Mouse (Mus musculus): Measurements from ENCODE around the gene Zdhhc4. TPM values are rescaled to one million over a fixed set of nuclear protein-coding genes. Genes with fewer than 3 reads are reported as not detected.
A peak's percentile ranks its signal among the peaks of the same experiment; 100 is the strongest.

Zdhhc4 gene
- total RNA-seq, 1 experiment from 2014 or later: 39.5 TPM

- no peak for ATAC-seq (replicated peaks in 1 of 2; ENCODE audit: insufficient read depth in 1 of 2, low FRiP score in 2 of 2, low TSS enrichment in 1 of 2, low read depth in 1 of 2, poor library complexity in 2 of 2, severe bottlenecking in 2 of 2)
Observed at GRCm38 (mm10) chr5:143294862-143295261, 34.2 kb downstream of the Zdhhc4 start.

DNA sequence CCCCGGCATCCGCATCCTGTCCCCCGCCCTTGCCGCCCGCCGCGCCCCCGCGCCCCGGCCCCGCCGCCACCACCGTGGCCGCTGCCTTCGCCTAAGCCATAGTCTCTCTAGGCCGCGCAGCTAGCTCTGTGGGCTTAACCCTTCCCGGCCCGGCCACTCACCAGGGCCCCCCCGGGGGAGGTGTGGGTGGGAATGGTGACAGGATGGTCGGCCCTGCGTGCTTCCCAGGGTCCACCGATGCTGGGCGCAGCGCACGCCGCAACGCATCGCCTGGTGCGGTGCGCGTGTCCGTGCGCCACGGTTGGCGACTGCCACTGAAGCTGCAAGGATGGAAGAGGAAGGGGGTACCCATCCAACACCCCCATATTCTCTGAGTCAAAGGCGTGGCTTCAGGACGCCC lies 35.7 kb downstream of the Zdhhc4 start, which contains the start of gene Zfp853:
Gene Zfp853 (minus strand): TSS at position 220 of the 400 bp plus-strand sequence.
- no peak for ATAC-seq (replicated peaks in 1 of 2; ENCODE audit: insufficient read depth in 1 of 2, low FRiP score in 2 of 2, low TSS enrichment in 1 of 2, low read depth in 1 of 2, poor library complexity in 2 of 2, severe bottlenecking in 2 of 2)

- no peak for ATAC-seq (replicated peaks in 1 of 2; ENCODE audit: insufficient read depth in 1 of 2, low FRiP score in 2 of 2, low TSS enrichment in 1 of 2, low read depth in 1 of 2, poor library complexity in 2 of 2, severe bottlenecking in 2 of 2)
Observed at GRCm38 (mm10) chr5:143292879-143293278, 36.2 kb downstream of the Zdhhc4 start.

- no peak for ATAC-seq (replicated peaks in 1 of 2; ENCODE audit: insufficient read depth in 1 of 2, low FRiP score in 2 of 2, low TSS enrichment in 1 of 2, low read depth in 1 of 2, poor library complexity in 2 of 2, severe bottlenecking in 2 of 2)
Observed at GRCm38 (mm10) chr5:143289299-143289698, 39.8 kb downstream of the Zdhhc4 start.

DNA sequence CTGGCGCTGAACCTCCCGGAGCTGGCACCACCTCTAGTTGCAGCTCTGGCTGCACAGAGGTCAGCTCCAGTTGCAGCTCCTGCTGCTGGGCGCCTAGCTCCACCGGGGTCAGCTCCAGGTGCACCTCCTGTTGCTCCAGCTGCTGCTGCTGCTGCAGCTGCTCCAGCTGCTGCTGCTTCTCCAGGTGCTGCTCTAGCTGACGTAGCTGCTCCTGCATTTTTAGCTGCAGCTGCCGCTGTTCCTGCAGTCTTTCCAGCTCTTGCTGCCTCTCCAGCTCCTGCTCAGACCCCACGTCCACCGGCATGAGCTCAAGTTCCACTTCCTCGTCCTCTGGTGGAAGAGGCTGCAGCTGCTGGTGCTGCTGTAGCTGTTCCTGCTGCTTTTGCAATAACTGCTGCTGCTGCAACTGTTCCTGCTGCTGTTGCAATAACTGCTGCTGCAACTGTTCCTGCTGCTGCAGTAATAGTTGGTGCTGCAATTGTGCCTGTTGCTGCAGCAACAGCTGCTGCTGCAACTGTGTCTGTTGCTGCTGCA lies 40.6 kb downstream of the Zdhhc4 start:
- ATAC-seq (replicated peaks in 1 of 2; ENCODE audit: insufficient read depth in 1 of 2, low FRiP score in 2 of 2, low TSS enrichment in 1 of 2, low read depth in 1 of 2, poor library complexity in 2 of 2, severe bottlenecking in 2 of 2): peak in 1 of 2 experiments; percentile 33; a peak in 1 of 4 replicates

DNA sequence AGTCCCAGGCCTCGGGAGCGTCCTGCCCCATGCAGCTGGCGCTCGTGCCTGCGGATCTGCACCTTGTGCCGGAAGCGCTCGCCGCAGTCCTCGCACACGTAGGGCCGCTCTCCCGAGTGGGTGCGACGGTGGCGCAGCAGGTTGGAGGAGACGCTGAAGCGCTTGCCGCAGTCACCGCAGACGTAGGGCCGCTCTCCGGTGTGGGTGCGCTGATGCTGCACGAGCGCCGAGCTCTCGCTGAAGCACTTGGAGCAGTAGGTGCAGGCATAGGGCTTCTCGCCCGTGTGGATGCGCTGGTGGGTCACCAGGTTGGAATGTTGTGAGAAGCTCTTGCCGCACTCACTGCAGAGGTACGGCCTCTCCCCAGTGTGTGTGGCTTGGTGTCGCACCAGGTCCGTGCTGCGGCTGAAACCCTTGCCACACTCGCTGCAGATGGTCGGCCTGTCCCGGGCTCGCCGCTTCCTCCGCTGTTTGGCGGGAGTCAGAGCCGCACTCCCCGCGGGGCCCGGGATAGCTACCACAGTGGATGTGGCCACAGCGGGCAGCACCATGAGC lies 41.2 kb downstream of the Zdhhc4 start:
- ATAC-seq (replicated peaks in 1 of 2; ENCODE audit: insufficient read depth in 1 of 2, low FRiP score in 2 of 2, low TSS enrichment in 1 of 2, low read depth in 1 of 2, poor library complexity in 2 of 2, severe bottlenecking in 2 of 2): peak; percentile 52 to 53; a peak in 3 of 4 replicates

DNA sequence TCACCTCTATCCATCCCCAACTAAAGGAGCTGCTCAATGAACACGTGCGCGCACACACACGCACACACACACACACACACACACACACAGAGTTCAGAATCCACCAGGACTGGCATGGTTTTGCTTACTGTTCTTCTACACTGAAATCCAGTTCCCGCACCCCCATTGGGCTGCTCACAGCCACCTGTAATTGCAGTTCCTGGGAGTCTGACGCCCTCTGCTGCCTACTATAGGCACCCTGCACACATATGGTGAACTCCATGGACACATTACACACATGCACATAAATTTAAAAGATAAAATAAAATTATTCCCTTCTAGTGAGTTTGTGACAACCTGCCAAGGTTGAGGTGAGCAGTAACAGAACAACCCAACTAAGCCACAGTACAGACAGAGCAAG lies 44.3 kb downstream of the Zdhhc4 start:
- no peak for ATAC-seq (replicated peaks in 1 of 2; ENCODE audit: insufficient read depth in 1 of 2, low FRiP score in 2 of 2, low TSS enrichment in 1 of 2, low read depth in 1 of 2, poor library complexity in 2 of 2, severe bottlenecking in 2 of 2)

GRCm38 (mm10) chr5:143279247-143279646 lies 49.8 kb downstream of the Zdhhc4 start:
- no peak for ATAC-seq (replicated peaks in 1 of 2; ENCODE audit: insufficient read depth in 1 of 2, low FRiP score in 2 of 2, low TSS enrichment in 1 of 2, low read depth in 1 of 2, poor library complexity in 2 of 2, severe bottlenecking in 2 of 2)

DNA sequence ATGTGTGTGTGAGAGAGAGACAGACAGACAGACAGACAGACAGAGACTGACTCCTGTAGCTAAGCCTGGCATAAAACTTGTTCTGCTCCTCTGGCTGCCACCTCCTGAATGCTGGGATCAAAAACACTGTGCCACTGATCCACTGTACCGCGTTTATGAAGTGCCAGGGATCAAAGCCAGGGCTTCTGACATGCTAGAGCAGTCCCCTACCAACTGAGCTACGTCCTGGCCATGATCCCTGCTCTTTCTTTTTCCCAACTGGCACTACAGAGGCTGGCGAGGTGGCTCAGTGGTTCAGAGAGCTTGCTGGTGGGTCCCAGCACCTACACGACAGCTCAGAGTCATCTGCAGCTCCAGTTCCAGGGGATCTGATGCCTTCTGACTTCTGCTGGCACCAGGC lies 53.3 kb downstream of the Zdhhc4 start:
- no peak for ATAC-seq (replicated peaks in 1 of 2; ENCODE audit: insufficient read depth in 1 of 2, low FRiP score in 2 of 2, low TSS enrichment in 1 of 2, low read depth in 1 of 2, poor library complexity in 2 of 2, severe bottlenecking in 2 of 2)

DNA sequence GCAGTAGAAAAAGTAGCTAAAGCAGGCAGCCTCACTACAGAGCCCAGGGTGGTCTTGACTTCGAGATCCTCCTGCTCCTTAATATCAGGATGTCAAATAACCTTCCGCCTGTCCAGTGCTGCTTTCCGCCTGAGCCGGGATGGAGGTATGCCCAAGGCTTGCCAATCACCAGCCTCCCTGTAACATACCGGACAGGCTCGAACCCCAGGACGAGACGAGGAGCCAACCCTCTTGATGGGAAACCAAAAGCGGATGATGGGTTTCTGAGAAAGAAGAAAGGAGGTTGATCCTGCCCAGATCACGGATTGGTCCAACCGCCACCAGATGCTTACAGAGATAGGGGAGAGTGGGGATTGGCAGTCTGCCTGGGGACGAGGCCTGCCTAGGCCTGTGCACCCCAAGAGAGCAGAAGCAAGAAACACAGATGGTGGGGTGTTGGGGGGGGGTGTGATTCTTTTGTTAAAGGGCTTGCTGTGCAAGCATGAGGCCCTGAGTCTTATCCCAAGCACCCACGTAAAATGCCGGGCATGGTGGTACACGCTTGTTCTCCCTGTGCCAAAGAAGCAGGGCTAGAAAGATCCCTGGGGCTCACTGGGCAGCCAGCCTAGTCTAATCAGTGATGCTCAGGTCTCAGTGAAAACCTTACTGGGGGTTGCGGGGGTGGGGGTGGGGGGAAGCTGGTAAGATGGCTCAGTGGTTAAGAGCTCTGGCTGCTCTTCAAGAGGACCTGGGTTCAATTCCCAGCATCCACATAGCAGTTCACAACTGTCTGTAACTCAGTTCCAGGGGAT lies 56.3 kb downstream of the Zdhhc4 start:
- ATAC-seq (replicated peaks in 1 of 2; ENCODE audit: insufficient read depth in 1 of 2, low FRiP score in 2 of 2, low TSS enrichment in 1 of 2, low read depth in 1 of 2, poor library complexity in 2 of 2, severe bottlenecking in 2 of 2): peak; percentile 62 to 77

GRCm38 (mm10) chr5:143272108-143272507 lies 56.9 kb downstream of the Zdhhc4 start:
- ATAC-seq (replicated peaks in 1 of 2; ENCODE audit: insufficient read depth in 1 of 2, low FRiP score in 2 of 2, low TSS enrichment in 1 of 2, low read depth in 1 of 2, poor library complexity in 2 of 2, severe bottlenecking in 2 of 2): peak; percentile 1 to 23; a peak in 1 of 4 replicates

- ATAC-seq (replicated peaks in 1 of 2; ENCODE audit: insufficient read depth in 1 of 2, low FRiP score in 2 of 2, low TSS enrichment in 1 of 2, low read depth in 1 of 2, poor library complexity in 2 of 2, severe bottlenecking in 2 of 2): no peak
Observed at GRCm38 (mm10) chr5:143271642-143272041, 57.4 kb downstream of the Zdhhc4 start.

DNA sequence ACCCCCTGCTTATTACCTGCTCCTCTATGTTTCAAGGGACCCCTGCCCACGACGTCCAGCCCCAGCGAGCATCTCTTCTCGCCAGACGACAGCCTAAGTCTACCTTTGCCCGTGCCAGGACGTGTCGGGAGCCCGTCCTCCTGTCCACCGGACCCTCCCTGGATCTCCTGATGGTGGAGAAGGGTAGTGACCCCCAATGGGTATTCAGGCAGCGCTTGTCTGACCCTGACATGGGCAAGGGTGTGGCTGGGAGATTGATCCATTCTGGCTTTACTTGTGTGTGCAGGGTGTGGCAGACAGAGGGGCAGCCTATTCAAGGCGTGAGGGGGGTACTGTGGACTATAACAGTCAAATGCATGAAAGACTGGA lies 58.9 kb downstream of the Zdhhc4 start:
- ATAC-seq (replicated peaks in 1 of 2; ENCODE audit: insufficient read depth in 1 of 2, low FRiP score in 2 of 2, low TSS enrichment in 1 of 2, low read depth in 1 of 2, poor library complexity in 2 of 2, severe bottlenecking in 2 of 2): no peak

- peak; percentile 36 to 39; a peak in 3 of 4 replicates for ATAC-seq (replicated peaks in 1 of 2; ENCODE audit: insufficient read depth in 1 of 2, low FRiP score in 2 of 2, low TSS enrichment in 1 of 2, low read depth in 1 of 2, poor library complexity in 2 of 2, severe bottlenecking in 2 of 2)
Observed at GRCm38 (mm10) chr5:143269363-143270150, 59.5 kb downstream of the Zdhhc4 start, which contains the start of gene Zfp316. Gene Zfp316, minus strand, starts transcription at chr5:143270022.

- no peak for ATAC-seq (replicated peaks in 1 of 2; ENCODE audit: insufficient read depth in 1 of 2, low FRiP score in 2 of 2, low TSS enrichment in 1 of 2, low read depth in 1 of 2, poor library complexity in 2 of 2, severe bottlenecking in 2 of 2)
Observed at GRCm38 (mm10) chr5:143268985-143269362, 60.1 kb downstream of the Zdhhc4 start.

DNA sequence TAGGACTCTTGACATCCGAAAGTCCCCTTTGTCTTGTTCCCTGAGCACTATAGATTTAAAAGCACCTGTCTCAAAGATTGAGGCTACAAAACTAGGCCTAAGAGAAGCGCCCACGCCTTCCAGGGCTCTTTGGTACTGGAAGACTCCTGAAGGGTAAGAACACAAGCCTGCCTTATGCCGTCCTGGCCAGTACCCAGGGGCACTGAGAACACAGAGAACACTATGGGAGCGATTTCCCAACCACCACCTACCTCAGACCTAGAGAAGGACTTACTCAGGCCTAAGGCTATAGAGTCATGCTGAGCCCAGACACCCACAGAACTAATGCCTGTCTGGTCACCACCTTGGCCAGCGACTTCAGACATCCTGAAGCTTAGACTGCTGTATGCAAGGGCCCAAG lies 62.3 kb downstream of the Zdhhc4 start:
- no peak for ATAC-seq (replicated peaks in 1 of 2; ENCODE audit: insufficient read depth in 1 of 2, low FRiP score in 2 of 2, low TSS enrichment in 1 of 2, low read depth in 1 of 2, poor library complexity in 2 of 2, severe bottlenecking in 2 of 2)
